Mouse (Mus musculus): ENCODE data around the gene Tmem94.

GRCm38 (mm10) chr11:115812095-115812494 lies 46.9 kb downstream of the Tmem94 start:
- TF ChIP-seq CTCF (IDR thresholded peaks at IDR 0.05; ENCODE audit: low read depth, low read length) (no peak), POLR2A (IDR thresholded peaks at IDR 0.05; ENCODE audit: extremely low read depth, insufficient read depth, low read length) (no peak)
